Mouse (Mus musculus) right cerebral cortex, postnatal 14 days (tissue): Measurements from ENCODE around the gene Tm4sf19.

ENCODE experiments used
- DNase-seq: peaks from one replicate; pipeline ENCODE4 v3.0.0; 2022

Gene Tm4sf19

DNA sequence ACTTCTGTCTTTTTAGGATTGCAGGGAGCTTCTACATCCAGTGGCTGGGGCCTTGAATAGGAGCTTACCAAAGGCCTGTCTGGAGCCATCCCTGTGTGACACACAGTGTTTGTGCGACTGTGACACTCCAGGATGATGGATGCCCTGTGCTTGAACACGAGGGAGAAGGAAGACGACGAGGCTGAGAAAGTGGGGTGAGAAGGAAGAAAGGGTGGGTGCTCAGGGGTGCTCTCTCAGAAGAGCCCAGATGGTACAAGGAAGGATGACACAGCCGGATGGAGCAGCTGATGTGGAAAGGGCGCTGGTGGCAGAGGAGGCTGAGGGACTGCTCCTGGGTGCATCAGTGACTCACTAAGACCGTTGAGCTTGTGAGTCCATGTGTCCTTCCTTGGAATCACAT lies at the start of gene Tm4sf19:
Gene Tm4sf19 (plus strand): TSS at position 240 of the 400 bp plus-strand sequence.
- no peak for DNase-seq

DNA sequence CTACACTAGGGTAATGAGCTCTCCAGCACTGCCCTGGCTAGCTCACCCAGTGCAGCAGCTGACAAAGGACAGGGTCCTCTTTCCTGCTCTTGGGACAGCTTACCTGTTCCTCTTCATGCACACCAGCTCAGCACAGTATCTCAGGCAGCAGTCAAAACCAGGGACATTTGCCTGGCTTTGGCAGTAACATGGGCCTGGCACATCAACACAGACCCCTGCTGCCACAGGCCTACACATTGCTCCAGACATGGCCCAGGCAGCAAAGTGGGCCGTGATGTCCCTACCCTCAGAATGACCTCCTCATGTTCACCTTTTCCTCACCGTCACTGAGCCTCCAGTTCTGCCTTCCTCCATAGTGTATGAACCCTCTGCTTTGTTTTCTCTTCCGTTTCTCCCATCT lies 49.5 kb upstream of the Tm4sf19 start:
- no peak for DNase-seq

DNA sequence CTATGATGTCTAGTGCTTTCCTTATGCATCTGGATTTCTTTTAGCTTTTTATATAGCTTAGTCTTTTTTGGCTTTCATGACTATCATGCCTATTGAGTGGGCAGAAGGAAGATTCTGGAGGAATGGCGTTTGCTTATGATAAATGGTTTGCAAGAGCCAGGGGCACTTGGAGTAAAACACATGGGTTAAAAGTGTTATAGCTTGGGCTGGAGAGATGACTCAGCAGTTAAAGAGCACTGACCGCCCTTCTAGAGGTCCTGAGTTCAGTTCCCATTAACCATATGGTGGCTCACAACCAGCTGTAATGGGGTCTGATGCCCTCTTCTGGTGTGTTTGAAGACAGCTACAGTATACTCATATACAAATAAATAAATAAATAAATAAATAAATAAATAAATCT lies 36.8 kb upstream of the Tm4sf19 start:
- DNase-seq: no peak

DNA sequence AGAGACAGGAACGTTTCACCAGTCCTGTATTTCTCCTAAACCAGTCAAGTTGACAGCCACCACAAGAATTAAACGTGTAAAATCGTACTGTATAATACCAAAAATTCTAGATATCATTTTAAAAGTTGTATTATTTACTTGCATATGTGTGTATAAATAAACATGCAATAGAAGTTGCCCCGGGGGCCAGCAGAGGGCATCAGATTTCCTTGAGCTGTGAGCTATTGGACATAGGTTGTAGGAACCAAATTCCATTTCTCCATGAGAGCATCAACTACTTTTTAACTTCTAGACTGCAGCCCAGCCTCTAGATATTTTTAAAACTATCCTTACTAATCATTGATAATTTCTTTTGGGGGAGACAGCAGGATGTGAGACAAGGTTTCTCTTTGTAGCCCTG lies 29.0 kb upstream of the Tm4sf19 start:
- peak; percentile 33 for DNase-seq

DNA sequence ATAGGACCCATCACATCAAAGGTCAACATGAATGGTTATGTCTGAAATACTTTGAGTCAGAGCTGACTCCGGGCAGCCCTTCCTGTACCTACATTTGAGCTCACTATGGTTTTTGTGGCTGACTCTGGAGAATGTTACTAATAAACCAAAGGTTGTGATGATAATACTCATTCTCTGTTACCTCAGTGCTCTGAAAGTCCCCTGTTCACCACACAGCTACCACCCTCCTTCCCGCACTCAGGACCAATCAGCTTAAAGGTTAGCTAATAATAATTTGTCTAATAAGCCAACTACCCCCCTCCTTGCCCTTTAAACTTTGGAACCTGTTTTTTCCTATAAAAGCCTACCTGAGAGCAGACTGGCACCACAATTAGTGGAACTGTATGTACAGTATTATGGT lies 20.7 kb upstream of the Tm4sf19 start:
- DNase-seq: no peak

DNA sequence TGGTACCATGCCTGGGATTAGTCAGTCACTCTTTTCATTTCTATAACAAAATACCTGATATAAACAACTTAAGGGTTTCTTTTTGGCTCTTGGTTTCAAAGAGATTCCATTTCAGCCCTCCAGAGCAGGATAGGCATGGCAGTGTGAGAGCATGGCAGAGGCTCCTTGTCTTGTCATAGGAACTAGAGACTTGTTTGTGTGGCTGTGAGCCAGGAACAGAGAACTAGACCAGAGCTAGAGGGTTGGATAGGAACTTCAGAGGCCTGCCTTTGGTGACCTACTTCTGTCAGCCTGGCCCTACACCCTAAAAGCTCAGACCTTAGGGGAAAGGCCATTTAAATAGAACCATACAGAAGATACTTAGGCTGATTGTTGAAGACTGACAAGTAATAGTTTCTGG lies 17.4 kb upstream of the Tm4sf19 start:
- no peak for DNase-seq

DNA sequence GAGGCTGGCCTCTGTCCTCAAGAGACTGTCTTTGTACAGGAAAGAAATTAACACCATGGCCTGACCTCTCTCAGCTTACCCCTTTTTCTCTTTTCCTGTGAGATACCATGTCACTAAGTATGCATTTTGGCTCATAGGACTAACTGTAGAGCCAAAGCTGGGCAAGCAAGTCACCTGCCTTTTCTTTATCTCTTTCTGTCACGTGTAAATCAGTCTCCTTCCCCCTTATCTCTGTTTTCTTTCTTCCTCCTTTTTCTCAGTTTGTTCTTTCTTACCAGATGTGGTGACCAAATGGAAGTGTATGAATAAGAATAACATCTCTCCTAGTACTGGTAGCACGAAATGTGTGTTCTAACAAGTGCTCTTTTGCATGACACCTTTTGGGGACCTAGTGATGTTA lies 15.4 kb upstream of the Tm4sf19 start:
- no peak for DNase-seq

DNA sequence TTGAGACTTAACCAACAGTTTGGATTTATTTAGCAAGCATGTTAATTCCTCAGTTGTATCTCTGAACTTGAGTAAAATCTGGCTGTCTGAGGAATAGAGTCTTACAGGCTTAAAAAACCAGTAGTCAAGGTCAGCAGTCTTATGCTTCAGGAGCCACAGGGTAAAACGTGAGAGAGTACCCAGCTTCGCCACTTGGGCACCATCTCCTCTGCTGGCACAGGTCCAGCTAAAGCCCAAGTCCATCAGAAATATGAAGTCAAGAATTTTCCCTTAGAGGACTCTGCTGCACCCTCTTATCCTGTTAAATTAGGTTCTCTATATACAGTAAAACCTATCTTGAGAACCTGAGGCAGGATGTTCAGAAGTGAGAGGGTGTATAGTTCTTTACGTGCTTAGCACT lies 13.5 kb upstream of the Tm4sf19 start:
- DNase-seq: no peak

DNA sequence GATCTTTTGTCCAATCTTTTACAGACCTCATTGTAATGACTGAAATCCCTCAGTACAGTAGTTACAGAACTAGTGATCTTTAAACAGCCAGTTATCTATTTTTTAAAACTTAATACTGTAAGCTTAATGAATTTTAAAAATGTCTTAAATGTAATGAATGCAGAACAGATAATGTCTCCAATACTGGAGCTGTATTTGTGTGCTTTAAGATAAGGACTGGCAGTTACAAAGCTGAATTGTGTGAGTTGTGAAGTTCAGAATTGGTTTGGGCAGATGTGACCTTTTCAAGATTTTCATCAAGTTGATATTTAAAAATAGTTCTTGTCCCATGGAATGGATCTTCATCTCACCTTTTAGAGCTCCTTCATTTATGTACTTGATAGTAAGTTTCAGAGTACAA lies 11.3 kb upstream of the Tm4sf19 start:
- no peak for DNase-seq

DNA sequence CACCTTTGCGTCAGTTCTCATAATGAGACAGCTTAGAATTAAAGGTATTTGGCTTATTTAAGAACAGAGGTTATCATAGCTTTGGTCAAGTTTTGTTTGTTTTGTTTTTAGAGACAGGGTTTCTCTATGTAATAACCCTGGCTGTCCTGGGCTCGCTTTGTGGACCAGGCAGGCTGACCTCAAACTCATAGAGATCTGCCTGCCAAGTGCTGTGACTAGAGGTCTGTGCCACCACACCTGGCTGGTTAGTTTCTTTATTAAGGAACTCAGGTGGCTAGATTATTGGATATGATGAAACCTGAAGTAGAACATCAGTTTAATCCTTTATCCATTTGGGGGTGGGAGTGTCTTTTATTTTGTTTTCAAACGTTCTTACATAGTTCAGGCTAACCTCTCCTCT lies 10.5 kb upstream of the Tm4sf19 start:
- no peak for DNase-seq

DNA sequence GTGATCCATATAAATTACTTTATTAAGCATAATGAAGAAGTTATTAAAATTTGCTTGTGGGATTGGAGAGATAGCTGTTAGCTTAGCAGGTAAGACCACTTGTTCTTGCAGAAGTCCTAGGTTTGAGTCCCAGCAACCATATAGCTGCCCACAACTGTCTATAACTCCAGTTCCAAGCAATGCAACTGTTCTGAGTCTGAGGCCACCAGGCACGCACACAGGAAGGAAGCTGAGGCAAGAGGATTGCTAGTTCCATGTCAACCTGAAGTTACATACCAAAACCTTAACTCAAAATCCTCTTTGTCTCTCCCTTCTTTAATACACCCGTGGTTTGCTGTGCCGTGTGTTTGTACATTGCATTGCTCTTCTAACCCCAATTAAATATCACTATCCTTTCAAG lies 9.4 kb upstream of the Tm4sf19 start:
- DNase-seq: no peak

DNA sequence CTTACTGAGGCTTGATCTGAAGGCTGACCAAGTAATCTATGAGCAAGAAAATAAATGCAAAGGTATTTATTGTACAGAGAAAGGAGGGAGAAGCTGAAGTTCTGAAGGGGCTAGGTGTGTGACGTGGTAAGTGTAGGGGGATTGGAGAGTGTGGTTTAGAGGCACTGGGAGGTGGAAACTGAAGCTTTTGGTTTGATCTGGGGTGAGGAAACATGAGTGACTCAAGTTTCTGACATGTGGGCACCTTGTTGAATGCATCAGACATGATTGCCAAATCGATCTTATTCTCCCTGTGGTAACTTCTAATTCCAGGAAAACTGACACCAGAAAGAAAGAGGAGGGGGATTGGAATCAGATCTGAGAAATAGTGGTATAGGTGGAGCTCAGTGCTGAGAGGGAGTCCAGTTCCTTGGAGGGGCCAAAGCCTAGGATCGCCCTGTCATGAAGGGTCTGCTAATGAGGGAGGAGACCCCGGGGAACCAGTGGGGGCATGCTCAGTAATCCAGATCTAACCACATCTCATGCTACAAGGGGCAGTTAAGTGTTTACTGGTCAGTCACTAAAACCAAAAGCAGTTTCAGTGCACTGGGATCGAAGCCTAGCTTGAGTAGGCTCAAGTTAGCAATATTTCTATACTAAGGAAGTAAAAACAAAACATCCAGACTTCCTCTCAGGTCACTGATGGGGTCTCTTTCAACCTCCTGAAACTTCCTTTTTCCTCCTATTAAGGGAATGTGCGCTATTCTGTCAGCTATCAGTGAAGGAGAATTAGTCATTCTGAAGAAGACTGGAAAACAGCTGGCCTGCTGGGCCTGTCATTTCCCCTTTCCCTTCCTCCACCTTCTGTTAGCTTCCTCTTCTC lies 4.4 kb upstream of the Tm4sf19 start:
- no peak for DNase-seq

DNA sequence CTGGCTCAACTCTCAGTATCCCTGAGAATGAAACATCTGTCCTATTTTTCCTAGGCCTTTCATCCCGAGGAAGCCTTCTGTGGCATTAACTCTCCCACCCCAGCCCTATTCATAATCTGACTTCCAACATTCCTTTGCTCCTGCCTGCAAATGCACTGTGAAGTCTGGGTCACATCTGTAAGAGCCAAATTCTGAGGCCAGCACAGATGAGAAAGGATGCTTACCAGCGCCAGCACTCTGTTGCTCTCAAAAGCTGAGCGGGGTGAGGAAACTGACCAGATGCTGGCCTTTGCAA lies 3.8 kb upstream of the Tm4sf19 start:
- no peak for DNase-seq

DNA sequence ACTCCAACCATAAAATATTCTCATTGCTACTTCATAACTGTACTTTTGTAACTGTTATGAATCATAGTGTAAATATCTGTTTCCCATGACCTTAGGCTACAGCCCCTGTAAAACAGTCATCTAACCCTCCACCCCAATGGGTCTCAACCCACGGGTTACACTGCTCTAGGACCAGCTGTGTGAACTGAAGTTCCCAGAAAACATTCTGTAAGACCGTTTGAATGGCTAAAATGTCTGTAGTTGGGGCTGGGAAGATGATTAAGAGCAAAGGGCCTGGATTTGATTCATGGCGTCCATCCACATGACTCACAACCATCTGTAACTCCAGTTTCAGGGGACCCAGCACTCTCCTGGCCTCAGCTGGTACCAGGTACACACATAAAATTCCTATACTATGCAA lies 2.1 kb upstream of the Tm4sf19 start:
- DNase-seq: no peak

DNA sequence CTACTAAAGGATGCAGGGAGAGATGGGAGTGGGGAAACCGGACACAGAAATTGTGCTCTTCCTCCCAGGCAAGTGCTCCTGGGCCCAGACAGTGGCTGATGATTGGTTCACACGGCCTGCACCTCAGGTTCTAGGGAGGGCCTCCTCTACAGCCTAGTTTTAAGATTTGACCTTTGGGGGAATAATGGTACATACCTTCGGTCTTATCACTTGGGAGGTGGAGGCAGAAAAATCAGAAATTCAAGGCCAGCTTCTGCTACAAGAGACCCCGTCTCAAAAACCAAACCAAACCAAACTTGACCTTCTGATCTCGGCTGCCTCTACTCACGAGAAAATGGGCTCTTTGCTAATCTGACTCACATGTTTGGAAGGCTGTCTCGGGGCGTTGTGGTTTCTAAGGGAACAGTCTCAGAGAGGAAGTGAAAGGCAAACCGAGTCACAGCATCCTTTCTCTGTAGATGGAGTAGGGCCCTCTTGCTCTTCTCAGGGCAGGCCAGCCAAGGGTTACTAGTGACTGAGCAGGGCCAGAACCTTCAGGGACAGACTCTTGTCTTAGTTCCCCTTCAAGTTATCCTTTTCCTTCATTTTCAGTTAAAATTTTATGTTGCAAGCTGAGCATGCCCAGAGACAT lies 1.1 kb downstream of the Tm4sf19 start:
- DNase-seq: no peak

DNA sequence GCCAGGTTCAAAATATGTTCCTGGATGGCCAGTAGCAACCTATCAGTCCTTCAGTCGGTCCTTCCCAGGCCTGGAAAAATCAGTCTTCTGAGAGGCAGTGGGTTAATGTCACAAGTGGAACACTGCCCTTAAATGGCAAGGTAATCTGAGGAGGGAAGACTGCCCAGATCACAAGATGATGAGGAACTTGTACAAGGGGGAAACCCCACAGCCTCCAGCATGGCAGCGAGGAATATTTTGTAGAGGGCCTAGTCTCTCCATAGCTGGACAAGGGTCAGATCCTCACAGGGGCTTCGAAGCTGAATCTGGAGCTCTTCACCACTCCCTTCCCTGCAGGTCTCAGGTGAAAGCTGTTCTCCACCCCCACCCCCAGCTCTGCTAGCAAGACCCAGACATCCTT lies 2.5 kb downstream of the Tm4sf19 start:
- DNase-seq: no peak

DNA sequence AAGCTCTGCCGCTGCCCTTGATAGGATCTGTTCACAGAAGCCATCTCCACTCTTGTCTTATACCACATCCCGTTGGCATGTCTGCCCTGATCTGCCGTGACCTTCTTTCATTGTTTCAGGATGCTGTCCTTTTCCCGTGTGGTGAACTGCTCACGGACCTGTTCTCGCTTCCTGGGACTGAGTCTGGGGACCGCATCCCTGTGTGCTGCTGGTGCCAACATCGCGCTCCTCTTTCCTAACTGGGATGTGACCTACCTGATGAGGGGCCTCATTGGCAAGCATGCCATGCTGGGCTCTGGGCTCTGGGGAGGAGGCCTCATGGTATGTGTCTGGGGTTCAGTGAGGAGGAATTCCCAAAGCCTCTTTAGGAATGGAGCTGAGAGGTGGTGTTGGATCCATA lies 5.4 kb downstream of the Tm4sf19 start:
- no peak for DNase-seq

DNA sequence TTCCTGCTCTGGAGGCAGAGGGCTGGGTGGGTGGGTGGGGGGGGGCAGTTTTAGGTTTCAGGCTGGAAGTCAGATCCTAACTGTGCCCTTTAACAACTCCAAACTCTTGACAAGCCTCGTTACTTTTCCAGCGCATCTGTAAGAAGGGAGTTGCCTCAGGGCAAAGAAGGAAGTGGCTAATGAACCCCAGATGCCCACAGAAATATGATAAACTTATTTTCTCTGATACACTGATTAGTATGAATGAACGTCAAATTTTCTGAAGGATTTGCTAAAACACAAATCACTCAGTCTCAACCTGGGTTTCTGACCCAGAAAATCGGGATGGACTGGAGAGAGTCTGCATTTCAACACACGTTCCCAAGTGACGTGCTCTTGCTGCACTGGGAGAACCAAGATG lies 6.4 kb downstream of the Tm4sf19 start:
- no peak for DNase-seq

DNA sequence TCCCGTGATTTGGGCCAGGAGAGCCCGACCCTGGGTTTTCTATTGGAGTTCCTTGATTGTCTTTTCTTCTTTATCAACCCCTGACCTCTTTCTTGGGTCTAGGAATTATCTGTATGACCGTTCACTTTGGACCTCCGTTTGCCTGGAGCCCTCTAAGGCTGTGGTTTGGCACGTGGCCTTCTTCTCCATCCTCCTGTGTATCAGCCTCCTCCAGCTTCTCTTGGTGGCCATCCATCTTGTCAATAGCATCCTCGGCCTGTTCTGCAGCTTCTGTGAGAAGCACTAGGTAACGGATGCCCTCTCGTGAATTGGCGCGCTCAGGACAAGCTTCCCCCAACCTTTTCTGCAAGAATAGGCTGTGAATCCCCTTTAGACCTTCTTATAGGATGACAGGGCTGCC lies 7.4 kb downstream of the Tm4sf19 start:
- no peak for DNase-seq

DNA sequence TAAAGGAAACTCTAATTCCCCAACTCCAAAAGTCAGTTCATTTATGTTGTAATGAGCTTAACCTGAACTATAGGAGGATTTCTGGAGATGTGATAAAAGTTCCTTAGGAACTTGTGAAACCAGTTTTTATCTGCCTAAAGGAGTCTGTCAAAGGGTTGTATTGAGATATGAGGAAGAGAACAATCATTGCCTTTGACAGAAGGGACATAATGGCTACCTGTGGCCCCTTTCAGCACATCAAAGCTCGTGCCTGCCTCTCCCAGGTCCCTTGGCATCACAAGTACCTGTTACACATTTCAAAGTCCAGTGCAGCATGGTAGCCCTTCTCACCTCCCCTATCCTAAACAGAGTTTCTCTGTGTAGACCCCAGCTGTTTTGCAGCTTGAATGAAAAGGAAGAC lies 17.2 kb downstream of the Tm4sf19 start:
- no peak for DNase-seq

DNA sequence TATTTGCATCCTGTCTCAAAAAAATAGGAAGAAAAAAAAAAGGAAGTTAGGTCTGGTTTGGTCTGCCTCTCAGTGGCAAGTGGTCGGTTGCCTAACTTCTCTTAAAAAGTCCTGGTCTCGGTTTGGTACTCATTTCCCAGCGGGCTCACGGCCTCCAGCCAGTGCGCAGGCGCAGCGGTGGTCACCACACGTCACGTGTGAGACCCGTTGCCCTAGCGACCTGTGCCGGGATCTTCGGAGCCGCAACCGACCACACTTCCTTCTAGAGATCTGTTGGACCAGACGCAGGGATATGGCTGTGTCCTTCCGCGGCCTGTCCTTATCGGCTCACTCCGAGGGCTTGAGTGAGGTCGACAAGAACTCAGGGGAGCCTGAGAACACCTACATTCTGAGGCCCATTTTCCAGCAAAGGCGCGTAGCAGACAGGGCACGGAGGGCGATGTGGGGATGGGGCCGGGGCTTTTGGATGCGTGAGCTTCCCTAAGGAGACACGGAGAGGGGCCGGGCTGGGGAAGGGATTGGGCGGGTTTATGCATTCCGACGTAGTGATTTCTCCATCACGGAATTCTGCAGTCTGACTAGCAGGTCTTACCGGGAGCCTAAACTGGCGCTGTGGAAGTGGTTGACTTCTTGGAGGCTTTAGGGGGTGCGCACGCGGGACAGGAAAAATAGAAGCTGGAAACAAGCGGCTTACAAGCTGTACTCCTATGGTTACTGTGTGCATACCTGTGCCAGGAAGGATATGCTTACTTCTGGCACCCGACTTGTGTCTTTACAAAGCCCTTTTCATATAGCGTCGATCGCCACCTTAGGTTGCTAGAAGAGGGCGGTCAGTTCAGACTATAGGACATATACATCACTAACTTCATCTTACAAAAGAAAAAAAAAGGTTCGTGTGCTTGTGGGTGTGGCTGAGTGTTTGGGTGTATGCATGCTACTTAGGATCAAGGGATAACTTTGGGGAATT lies 19.5 kb downstream of the Tm4sf19 start, which contains the start of gene Tctex1d2:
Gene Tctex1d2 (plus strand): TSS at position 186 of the 967 bp plus-strand sequence.
- DNase-seq: peak; percentile 94

DNA sequence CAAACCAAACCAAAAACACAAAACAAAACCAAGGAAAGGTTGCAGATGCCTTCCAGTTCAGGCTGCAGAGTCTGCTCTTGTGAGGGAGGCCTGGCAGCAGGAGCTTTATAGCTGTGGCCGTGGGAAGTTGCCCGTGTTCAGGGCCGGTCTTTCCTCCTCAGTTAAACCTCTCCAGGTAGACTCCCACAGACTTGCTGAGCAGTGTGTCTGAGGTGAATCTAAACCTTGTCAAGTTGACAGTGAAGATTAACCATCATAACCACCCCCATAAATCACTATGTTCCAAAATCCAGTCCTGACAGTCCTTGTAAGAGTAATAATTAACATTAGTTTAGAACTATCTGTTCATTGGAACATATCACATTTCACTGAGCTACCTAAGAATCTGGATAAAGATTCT lies 27.2 kb downstream of the Tm4sf19 start:
- DNase-seq: no peak

DNA sequence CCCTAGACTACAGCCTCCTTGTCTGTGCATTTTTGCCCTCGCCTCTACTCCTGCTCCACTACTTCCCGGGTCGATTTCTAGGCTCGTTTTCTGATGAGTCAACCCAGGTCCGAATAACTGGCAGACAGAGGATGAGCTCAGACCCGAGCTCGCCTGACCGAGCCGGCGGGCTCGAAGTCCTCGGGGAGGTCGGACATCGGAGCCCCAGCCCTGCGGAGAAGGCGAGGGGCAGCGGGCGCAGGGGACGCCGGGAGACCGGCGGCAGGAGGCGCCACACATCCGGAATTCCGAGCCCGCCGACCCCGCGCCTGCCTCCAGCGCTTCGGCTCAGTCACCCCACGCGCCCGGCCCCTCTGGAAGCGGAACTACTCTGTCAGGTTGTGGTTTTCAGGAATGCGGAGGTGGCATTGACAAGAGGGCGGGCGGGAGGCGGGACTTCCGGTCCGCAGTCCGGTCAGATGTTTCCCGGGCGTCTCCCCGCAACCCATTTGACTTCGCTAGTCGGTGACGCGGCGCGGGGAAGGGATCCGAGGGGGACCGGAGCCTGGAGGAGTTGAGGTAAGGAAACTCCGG lies 30.3 kb downstream of the Tm4sf19 start, which contains the start of gene Pcyt1a:
Gene Pcyt1a (plus strand): TSS at position 448 of the 573 bp plus-strand sequence.
- DNase-seq: peak; percentile 89
